Mouse (Mus musculus): ENCODE data around the gene Bicra. TPM values are rescaled to one million over a fixed set of nuclear protein-coding genes. Genes with fewer than 3 reads are reported as not detected.
A peak's percentile ranks its signal among the peaks of the same experiment; 100 is the strongest.

The Bicra gene
- polyA plus RNA-seq, 1 experiment from 2014 or later: 2.9 TPM

- no peak for ATAC-seq
- Histone ChIP-seq H3K9me3 (replicated peaks) (peaks cover 9% of the 10 kb centered on the region; the same call in 1 of the 2 replicates), H3K4me2 (no peak overlapping the region), H3K27ac (no peak overlapping the region), H3K27me3 (replicated peaks) (peaks cover 38% of the 10 kb centered on the region), H3K4me1 (peaks cover 18% of the 10 kb centered on the region), H3K9ac (no peak overlapping the region), H3K4me3 (no peak overlapping the region), H3K36me3 (no peaks in the 10 kb centered on the region)
- 18% methylated on average over 5 of the region's 5 CpGs for WGBS (ENCODE audit: insufficient replicate concordance)
Observed at GRCm38 (mm10) chr7:16056459-16057135, 8.9 kb upstream of the Bicra start.

GRCm38 (mm10) chr7:16055665-16056064 is 7.9 kb upstream of the Bicra start:
- peaks cover 29% of the 10 kb centered on the region for H3K27me3 ChIP-seq (replicated peaks)
- no peak overlapping the region for H3K4me3 ChIP-seq
- no peak overlapping the region for H3K4me2 ChIP-seq
- H3K9me3 ChIP-seq (replicated peaks): no peaks in the 10 kb centered on the region
- H3K36me3 ChIP-seq: no peaks in the 10 kb centered on the region
- no peak for ATAC-seq
- H3K27ac ChIP-seq: no peak overlapping the region
- 68% methylated on average over 6 of the region's 6 CpGs for WGBS (ENCODE audit: insufficient replicate concordance)
- no peak overlapping the region for H3K9ac ChIP-seq
- H3K4me1 ChIP-seq: peaks cover 25% of the 10 kb centered on the region

GRCm38 (mm10) chr7:16054966-16055365 is 7.2 kb upstream of the Bicra start:
- no peak for ATAC-seq
- H3K4me3 ChIP-seq: no peak overlapping the region
- H3K27me3 ChIP-seq (replicated peaks): peaks cover 22% of the 10 kb centered on the region
- WGBS (ENCODE audit: insufficient replicate concordance): 53% methylated on average over 4 of the region's 4 CpGs
- H3K27ac ChIP-seq: no peak overlapping the region
- H3K36me3 ChIP-seq: no peaks in the 10 kb centered on the region
- H3K4me1 ChIP-seq: peaks cover 32% of the 10 kb centered on the region
- no peaks in the 10 kb centered on the region for H3K9me3 ChIP-seq (replicated peaks)
- no peak overlapping the region for H3K9ac ChIP-seq
- no peak overlapping the region for H3K4me2 ChIP-seq

- Histone ChIP-seq H3K27ac (peak overlapping the region; percentile 85), H3K4me3 (peak overlapping the region; percentile 69), H3K27me3 (replicated peaks) (peaks cover 8% of the 10 kb centered on the region; the same call in 1 of the 2 replicates), H3K4me1 (peaks cover 43% of the 10 kb centered on the region), H3K9me3 (replicated peaks) (no peaks in the 10 kb centered on the region), H3K4me2 (peak overlapping the region; percentile 94), H3K36me3 (no peaks in the 10 kb centered on the region), H3K9ac (peak overlapping the region; percentile 58)
- 2% methylated on average over 6 of the region's 6 CpGs for WGBS (ENCODE audit: insufficient replicate concordance)
- no peak for ATAC-seq
Observed at GRCm38 (mm10) chr7:16053105-16053504, 5.4 kb upstream of the Bicra start.

- peak overlapping the region; percentile 81 for H3K9ac ChIP-seq
- H3K27ac ChIP-seq: peak overlapping the region; percentile 93
- peak overlapping the region; percentile 69 for H3K4me3 ChIP-seq
- H3K27me3 ChIP-seq (replicated peaks): peaks cover 5% of the 10 kb centered on the region; the same call in 1 of the 2 replicates
- H3K9me3 ChIP-seq (replicated peaks): no peaks in the 10 kb centered on the region
- ATAC-seq: peak; percentile 78
- H3K36me3 ChIP-seq: no peaks in the 10 kb centered on the region
- H3K4me1 ChIP-seq: peaks cover 43% of the 10 kb centered on the region
- 2% methylated on average over 24 of the region's 24 CpGs for WGBS (ENCODE audit: insufficient replicate concordance)
- H3K4me2 ChIP-seq: peak overlapping the region; percentile 94
Observed at GRCm38 (mm10) chr7:16052684-16053083, 5.0 kb upstream of the Bicra start.

GRCm38 (mm10) chr7:16051883-16052595 is 4.3 kb upstream of the Bicra start:
- Histone ChIP-seq H3K4me2 (peak overlapping the region; percentile 94), H3K27ac (peak overlapping the region; percentile 93), H3K9ac (peak overlapping the region; percentile 81), H3K27me3 (replicated peaks) (peaks cover under 1% of the 10 kb centered on the region; the same call in 1 of the 2 replicates), H3K4me1 (peaks cover 43% of the 10 kb centered on the region), H3K36me3 (no peaks in the 10 kb centered on the region), H3K9me3 (replicated peaks) (no peaks in the 10 kb centered on the region), H3K4me3 (peak overlapping the region; percentile 69)
- WGBS (ENCODE audit: insufficient replicate concordance): 2% methylated on average over 19 of the region's 19 CpGs
- peak; percentile 50 for ATAC-seq

GRCm38 (mm10) chr7:16050600-16050999 is 2.9 kb upstream of the Bicra start:
- peaks cover 53% of the 10 kb centered on the region for H3K4me1 ChIP-seq
- H3K36me3 ChIP-seq: no peaks in the 10 kb centered on the region
- ATAC-seq: no peak
- peak overlapping the region; percentile 88 for H3K9ac ChIP-seq
- peak overlapping the region; percentile 91; the same call in 1 of the 2 replicates for H3K27ac ChIP-seq
- peak overlapping the region; percentile 94 for H3K4me2 ChIP-seq
- WGBS (ENCODE audit: insufficient replicate concordance): 78% methylated on average over 3 of the region's 3 CpGs
- H3K27me3 ChIP-seq (replicated peaks): no peaks in the 10 kb centered on the region
- H3K4me3 ChIP-seq: peak overlapping the region; percentile 86; the same call in 1 of the 2 replicates
- no peaks in the 10 kb centered on the region for H3K9me3 ChIP-seq (replicated peaks)

GRCm38 (mm10) chr7:16049576-16049915 is 1.8 kb upstream of the Bicra start:
- peak overlapping the region; percentile 91 for H3K27ac ChIP-seq
- peak overlapping the region; percentile 88 for H3K9ac ChIP-seq
- H3K4me2 ChIP-seq: peak overlapping the region; percentile 94
- no peaks in the 10 kb centered on the region for H3K9me3 ChIP-seq (replicated peaks)
- H3K27me3 ChIP-seq (replicated peaks): no peaks in the 10 kb centered on the region
- H3K4me3 ChIP-seq: peak overlapping the region; percentile 86
- 52% methylated on average over 7 of the region's 7 CpGs for WGBS (ENCODE audit: insufficient replicate concordance)
- H3K36me3 ChIP-seq: no peaks in the 10 kb centered on the region
- no peak for ATAC-seq
- peaks cover 64% of the 10 kb centered on the region for H3K4me1 ChIP-seq

GRCm38 (mm10) chr7:16048675-16049575 is 1.2 kb upstream of the Bicra start:
- H3K27ac ChIP-seq: peak overlapping the region; percentile 91
- ATAC-seq: 0 out of 2 replicates have a peak, but pooled peaks have one; percentile 0
- peaks cover 68% of the 10 kb centered on the region for H3K4me1 ChIP-seq
- 5% methylated on average over 36 of the region's 36 CpGs for WGBS (ENCODE audit: insufficient replicate concordance)
- H3K9me3 ChIP-seq (replicated peaks): no peaks in the 10 kb centered on the region
- H3K9ac ChIP-seq: peak overlapping the region; percentile 88
- no peaks in the 10 kb centered on the region for H3K27me3 ChIP-seq (replicated peaks)
- H3K4me2 ChIP-seq: peak overlapping the region; percentile 94
- peak overlapping the region; percentile 86 for H3K4me3 ChIP-seq
- H3K36me3 ChIP-seq: no peaks in the 10 kb centered on the region

- no peaks in the 10 kb centered on the region for H3K9me3 ChIP-seq (replicated peaks)
- H3K4me2 ChIP-seq: peak overlapping the region; percentile 94
- peak; percentile 80 for ATAC-seq
- no peaks in the 10 kb centered on the region for H3K27me3 ChIP-seq (replicated peaks)
- H3K4me1 ChIP-seq: peaks cover 68% of the 10 kb centered on the region
- peaks cover 4% of the 10 kb centered on the region; the same call in 1 of the 2 replicates for H3K36me3 ChIP-seq
- peak overlapping the region; percentile 88 for H3K9ac ChIP-seq
- WGBS (ENCODE audit: insufficient replicate concordance): under 1% methylated on average over 19 of the region's 20 CpGs
- peak overlapping the region; percentile 91 for H3K27ac ChIP-seq
- peak overlapping the region; percentile 86 for H3K4me3 ChIP-seq
Observed at GRCm38 (mm10) chr7:16048164-16048564, 443 bp upstream of the Bicra start.

GRCm38 (mm10) chr7:16046481-16047337 is 1.0 kb downstream of the Bicra start:
- H3K4me1 ChIP-seq: peaks cover 73% of the 10 kb centered on the region
- no peaks in the 10 kb centered on the region for H3K9me3 ChIP-seq (replicated peaks)
- H3K27me3 ChIP-seq (replicated peaks): no peaks in the 10 kb centered on the region
- H3K4me3 ChIP-seq: peak overlapping the region; percentile 86
- ATAC-seq: peak; percentile 35
- peak overlapping the region; percentile 99 for H3K4me2 ChIP-seq
- H3K27ac ChIP-seq: peak overlapping the region; percentile 94
- peak overlapping the region; percentile 93 for H3K9ac ChIP-seq
- under 1% methylated on average over 46 of the region's 46 CpGs for WGBS (ENCODE audit: insufficient replicate concordance)
- peaks cover 16% of the 10 kb centered on the region; the same call in 1 of the 2 replicates for H3K36me3 ChIP-seq

Measured in liver, embryonic 12.5 days (tissue).